16 mouse cellular contexts compared by ENCODE assay signal in the genomic region with DNA sequence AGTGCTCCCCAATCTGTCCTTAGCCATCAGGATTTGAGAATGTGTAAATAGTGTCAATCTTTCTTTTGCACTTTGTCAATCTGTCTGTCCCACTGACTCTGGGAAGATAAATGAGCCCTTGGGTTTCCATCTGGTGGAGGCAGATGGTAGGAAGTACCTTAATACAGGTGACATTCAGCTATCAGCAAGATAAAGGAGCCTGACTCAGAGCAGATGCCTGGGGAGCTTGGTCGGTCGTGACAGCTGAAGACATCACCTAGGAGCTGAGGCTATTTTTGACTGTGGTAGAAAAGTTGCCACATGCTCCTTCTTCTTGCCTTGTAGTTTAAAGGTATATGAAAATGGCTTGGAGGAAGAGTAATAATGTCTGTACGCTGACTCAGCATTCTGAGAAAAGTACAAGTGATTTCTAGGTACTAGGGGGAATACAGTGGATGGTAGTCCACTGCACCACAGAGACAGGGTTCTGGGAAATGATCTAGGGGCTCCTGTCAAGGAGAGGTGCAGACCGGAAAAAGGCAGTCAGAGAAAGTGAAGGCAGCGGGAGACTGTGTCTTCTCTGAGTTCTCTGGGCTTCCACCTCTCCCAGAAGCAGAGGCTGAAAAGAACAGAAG.
"Had no signal": no experiment of that assay in that cellular context is flagged by ENCODE, and none has a peak within 500 bp of the region (broad histone marks: within the 10 kb centered on the region; RNA-seq: fewer than 3 reads in every experiment).

No protein-coding gene starts in this region.

- H3K9ac ChIP-seq: kidney, embryonic 15.5 days; limb, embryonic 12.5 days; lung, embryonic 15.5 days; midbrain, embryonic 15.5 days; neural tube, embryonic 13.5 days; stomach, embryonic 15.5 days had no signal

- H3K36me3 ChIP-seq: kidney, embryonic 15.5 days; limb, embryonic 12.5 days; lung, embryonic 15.5 days; midbrain, embryonic 15.5 days; neural tube, embryonic 13.5 days; stomach, embryonic 15.5 days had no signal

- ATAC-seq: midbrain, embryonic 15.5 days had no signal

- H3K4me2 ChIP-seq: kidney, embryonic 15.5 days; limb, embryonic 12.5 days; lung, embryonic 15.5 days; midbrain, embryonic 15.5 days; neural tube, embryonic 13.5 days; stomach, embryonic 15.5 days had no signal

- H3K27me3 ChIP-seq: kidney, embryonic 15.5 days; limb, embryonic 12.5 days; lung, embryonic 15.5 days; midbrain, embryonic 15.5 days; neural tube, embryonic 13.5 days; stomach, embryonic 15.5 days had no signal

- H3K4me1 ChIP-seq: midbrain, embryonic 15.5 days had no signal

- H3K27ac ChIP-seq: kidney, embryonic 15.5 days; limb, embryonic 12.5 days; lung, embryonic 15.5 days; macrophage; midbrain, embryonic 15.5 days; neural tube, embryonic 13.5 days; stomach, embryonic 15.5 days had no signal

- H3K9me3 ChIP-seq: kidney, embryonic 15.5 days; limb, embryonic 12.5 days; lung, embryonic 15.5 days; midbrain, embryonic 15.5 days; neural tube, embryonic 13.5 days; stomach, embryonic 15.5 days had no signal

- DNase-seq: kidney, adult 2 months; kidney, postnatal 25 days; layer of hippocampus, adult 9-11 months; layer of hippocampus, postnatal 36 days; lung, postnatal 14 days; retina, postnatal 1 day; right cerebral cortex, postnatal 14 days; thymus, adult 2 months; thymus, postnatal 36 days had no signal

- H3K4me3 ChIP-seq: kidney, embryonic 15.5 days; limb, embryonic 12.5 days; lung, embryonic 15.5 days; midbrain, embryonic 15.5 days; neural tube, embryonic 13.5 days; stomach, embryonic 15.5 days had no signal
